Mouse (Mus musculus) frontal cortex, postnatal 14 days (tissue): ENCODE data around the gene Slco1a6.
"Not testable (repeated sequence)": the region's sequence is repeated elsewhere in the genome, so short reads cannot be mapped to it uniquely, and the experiment has no call there.

Experiments used
- DNase-seq, 2 experiments: peaks; one replicate each; pipeline ENCODE4 v3.0.0; 2022; ENCODE audit warnings: low spot score in 2 of 2

Slco1a6 gene

GRCm38 (mm10) chr6:142208421-142208820 is at the start of gene Slco1a6:
Slco1a6 (minus strand) TSS chr6:142208521.
- DNase-seq = no peak

- not testable (repeated sequence) for DNase-seq
Measured at GRCm38 (mm10) chr6:142250738-142251307, 42.5 kb upstream of the Slco1a6 start.

- no peak for DNase-seq
Measured at GRCm38 (mm10) chr6:142245065-142245464, 36.7 kb upstream of the Slco1a6 start.

GRCm38 (mm10) chr6:142239468-142239867 is 31.1 kb upstream of the Slco1a6 start:
- no peak for DNase-seq

GRCm38 (mm10) chr6:142220138-142220537 is 11.8 kb upstream of the Slco1a6 start:
- DNase-seq = no peak

GRCm38 (mm10) chr6:142211821-142212220 is 3.5 kb upstream of the Slco1a6 start:
- DNase-seq = no peak

GRCm38 (mm10) chr6:142209749-142210148 is 1.4 kb upstream of the Slco1a6 start:
- DNase-seq = no peak

GRCm38 (mm10) chr6:142200524-142200923 is 7.8 kb downstream of the Slco1a6 start:
- no peak for DNase-seq

- no peak for DNase-seq
Measured at GRCm38 (mm10) chr6:142194245-142194644, 14.1 kb downstream of the Slco1a6 start.

- no peak for DNase-seq
Measured at GRCm38 (mm10) chr6:142191962-142192361, 16.4 kb downstream of the Slco1a6 start.

GRCm38 (mm10) chr6:142187426-142187825 is 20.9 kb downstream of the Slco1a6 start:
- DNase-seq = no peak

- no peak for DNase-seq
Measured at GRCm38 (mm10) chr6:142185868-142186415, 22.4 kb downstream of the Slco1a6 start.

GRCm38 (mm10) chr6:142163406-142163805 is 44.9 kb downstream of the Slco1a6 start:
- no peak for DNase-seq

GRCm38 (mm10) chr6:142161171-142161570 is 47.1 kb downstream of the Slco1a6 start:
- no peak for DNase-seq

- DNase-seq = peak; percentile 29 to 30
Measured at GRCm38 (mm10) chr6:142154081-142154480, 54.2 kb downstream of the Slco1a6 start.

- DNase-seq = no peak
Measured at GRCm38 (mm10) chr6:142148371-142148770, 60.0 kb downstream of the Slco1a6 start.

GRCm38 (mm10) chr6:142111667-142112305 is 96.5 kb downstream of the Slco1a6 start:
- peak in 1 of 2 experiments; percentile 7 for DNase-seq

- no peak for DNase-seq
Measured at GRCm38 (mm10) chr6:142091126-142091525, 117.2 kb downstream of the Slco1a6 start.

- not testable (repeated sequence) for DNase-seq
Measured at GRCm38 (mm10) chr6:142058281-142058680, 150.0 kb downstream of the Slco1a6 start.

GRCm38 (mm10) chr6:142047689-142048088 is 160.6 kb downstream of the Slco1a6 start:
- DNase-seq = no peak

GRCm38 (mm10) chr6:142045746-142046145 is 162.6 kb downstream of the Slco1a6 start:
- DNase-seq = no peak

- DNase-seq = no peak
Measured at GRCm38 (mm10) chr6:142041896-142042295, 166.4 kb downstream of the Slco1a6 start.
